Mouse (Mus musculus): Measurements from ENCODE around the gene Nbeal1.
"Not testable (repeated sequence)": the region's sequence is repeated elsewhere in the genome, so short reads cannot be mapped to it uniquely, and the experiment has no call there.

Nbeal1 gene

GRCm38 (mm10) chr1:60179932-60180783 is at the start of gene Nbeal1:
Nbeal1 (plus strand) TSS chr1:60180599.
- peak; percentile 98 for DNase-seq (ENCODE audit: low read depth, low spot score)
- H3K36me3 ChIP-seq (ENCODE audit: control insufficient read depth, insufficient read depth, low read length, poor library complexity, severe bottlenecking) = no peaks in the 10 kb centered on the region
- no peaks in the 10 kb centered on the region for H3K27me3 ChIP-seq (ENCODE audit: control insufficient read depth, insufficient read depth, low read length, poor library complexity, severe bottlenecking)

- DNase-seq (ENCODE audit: low read depth, low spot score) = no peak
- H3K36me3 ChIP-seq (ENCODE audit: control insufficient read depth, insufficient read depth, low read length, poor library complexity, severe bottlenecking) = 0 out of 2 replicates have a peak, but pooled peaks cover 1% of the 10 kb centered on the region
- H3K27me3 ChIP-seq (ENCODE audit: control insufficient read depth, insufficient read depth, low read length, poor library complexity, severe bottlenecking) = no peaks in the 10 kb centered on the region
These were observed 43.1 kb upstream of the Nbeal1 start for GRCm38 (mm10) chr1:60137346-60137745.

GRCm38 (mm10) chr1:60152700-60153099 is 27.7 kb upstream of the Nbeal1 start:
- no peaks in the 10 kb centered on the region for H3K27me3 ChIP-seq (ENCODE audit: control insufficient read depth, insufficient read depth, low read length, poor library complexity, severe bottlenecking)
- no peaks in the 10 kb centered on the region for H3K36me3 ChIP-seq (ENCODE audit: control insufficient read depth, insufficient read depth, low read length, poor library complexity, severe bottlenecking)
- no peak for DNase-seq (ENCODE audit: low read depth, low spot score)

GRCm38 (mm10) chr1:60156651-60157050 is 23.7 kb upstream of the Nbeal1 start:
- no peaks in the 10 kb centered on the region for H3K27me3 ChIP-seq (ENCODE audit: control insufficient read depth, insufficient read depth, low read length, poor library complexity, severe bottlenecking)
- no peaks in the 10 kb centered on the region for H3K36me3 ChIP-seq (ENCODE audit: control insufficient read depth, insufficient read depth, low read length, poor library complexity, severe bottlenecking)
- DNase-seq (ENCODE audit: low read depth, low spot score) = no peak

- Histone ChIP-seq H3K36me3 (ENCODE audit: control insufficient read depth, insufficient read depth, low read length, poor library complexity, severe bottlenecking) (no peaks in the 10 kb centered on the region), H3K27me3 (ENCODE audit: control insufficient read depth, insufficient read depth, low read length, poor library complexity, severe bottlenecking) (no peaks in the 10 kb centered on the region)
- DNase-seq (ENCODE audit: low read depth, low spot score) = peak; percentile 69
These were observed 22.0 kb upstream of the Nbeal1 start for GRCm38 (mm10) chr1:60158411-60158810.

GRCm38 (mm10) chr1:60163676-60164075 is 16.7 kb upstream of the Nbeal1 start:
- Histone ChIP-seq H3K36me3 (ENCODE audit: control insufficient read depth, insufficient read depth, low read length, poor library complexity, severe bottlenecking) (no peaks in the 10 kb centered on the region), H3K27me3 (ENCODE audit: control insufficient read depth, insufficient read depth, low read length, poor library complexity, severe bottlenecking) (no peaks in the 10 kb centered on the region)
- no peak for DNase-seq (ENCODE audit: low read depth, low spot score)

- no peak for DNase-seq (ENCODE audit: low read depth, low spot score)
- Histone ChIP-seq H3K36me3 (ENCODE audit: control insufficient read depth, insufficient read depth, low read length, poor library complexity, severe bottlenecking) (no peaks in the 10 kb centered on the region), H3K27me3 (ENCODE audit: control insufficient read depth, insufficient read depth, low read length, poor library complexity, severe bottlenecking) (no peaks in the 10 kb centered on the region)
These were observed 10.8 kb upstream of the Nbeal1 start for GRCm38 (mm10) chr1:60169626-60170025.

- no peaks in the 10 kb centered on the region for H3K36me3 ChIP-seq (ENCODE audit: control insufficient read depth, insufficient read depth, low read length, poor library complexity, severe bottlenecking)
- no peak for DNase-seq (ENCODE audit: low read depth, low spot score)
- no peaks in the 10 kb centered on the region for H3K27me3 ChIP-seq (ENCODE audit: control insufficient read depth, insufficient read depth, low read length, poor library complexity, severe bottlenecking)
These were observed 10.1 kb upstream of the Nbeal1 start for GRCm38 (mm10) chr1:60170251-60170650.

GRCm38 (mm10) chr1:60173119-60173518 is 7.3 kb upstream of the Nbeal1 start:
- Histone ChIP-seq H3K36me3 (ENCODE audit: control insufficient read depth, insufficient read depth, low read length, poor library complexity, severe bottlenecking) (no peaks in the 10 kb centered on the region), H3K27me3 (ENCODE audit: control insufficient read depth, insufficient read depth, low read length, poor library complexity, severe bottlenecking) (no peaks in the 10 kb centered on the region)
- DNase-seq (ENCODE audit: low read depth, low spot score) = no peak

- H3K27me3 ChIP-seq (ENCODE audit: control insufficient read depth, insufficient read depth, low read length, poor library complexity, severe bottlenecking); H3K36me3 ChIP-seq (ENCODE audit: control insufficient read depth, insufficient read depth, low read length, poor library complexity, severe bottlenecking); DNase-seq (ENCODE audit: low read depth, low spot score): not testable (repeated sequence)
These were observed 2.6 kb upstream of the Nbeal1 start for GRCm38 (mm10) chr1:60177814-60178213.

- Histone ChIP-seq H3K27me3 (ENCODE audit: control insufficient read depth, insufficient read depth, low read length, poor library complexity, severe bottlenecking) (no peaks in the 10 kb centered on the region), H3K36me3 (ENCODE audit: control insufficient read depth, insufficient read depth, low read length, poor library complexity, severe bottlenecking) (no peaks in the 10 kb centered on the region)
- DNase-seq (ENCODE audit: low read depth, low spot score) = peak; percentile 19
These were observed 1.0 kb upstream of the Nbeal1 start for GRCm38 (mm10) chr1:60179376-60179775.

- DNase-seq (ENCODE audit: low read depth, low spot score) = no peak
- Histone ChIP-seq H3K36me3 (ENCODE audit: control insufficient read depth, insufficient read depth, low read length, poor library complexity, severe bottlenecking) (no peaks in the 10 kb centered on the region), H3K27me3 (ENCODE audit: control insufficient read depth, insufficient read depth, low read length, poor library complexity, severe bottlenecking) (no peaks in the 10 kb centered on the region)
These were observed 404 bp downstream of the Nbeal1 start for GRCm38 (mm10) chr1:60180784-60181221.

GRCm38 (mm10) chr1:60188454-60188853 is 8.1 kb downstream of the Nbeal1 start:
- no peak for DNase-seq (ENCODE audit: low read depth, low spot score)
- Histone ChIP-seq H3K36me3 (ENCODE audit: control insufficient read depth, insufficient read depth, low read length, poor library complexity, severe bottlenecking) (no peaks in the 10 kb centered on the region), H3K27me3 (ENCODE audit: control insufficient read depth, insufficient read depth, low read length, poor library complexity, severe bottlenecking) (no peaks in the 10 kb centered on the region)

- H3K36me3 ChIP-seq (ENCODE audit: control insufficient read depth, insufficient read depth, low read length, poor library complexity, severe bottlenecking) = peaks cover 14% of the 10 kb centered on the region
- no peak for DNase-seq (ENCODE audit: low read depth, low spot score)
- no peaks in the 10 kb centered on the region for H3K27me3 ChIP-seq (ENCODE audit: control insufficient read depth, insufficient read depth, low read length, poor library complexity, severe bottlenecking)
These were observed 16.4 kb downstream of the Nbeal1 start for GRCm38 (mm10) chr1:60196813-60197212.

- no peaks in the 10 kb centered on the region for H3K27me3 ChIP-seq (ENCODE audit: control insufficient read depth, insufficient read depth, low read length, poor library complexity, severe bottlenecking)
- DNase-seq (ENCODE audit: low read depth, low spot score) = no peak
- H3K36me3 ChIP-seq (ENCODE audit: control insufficient read depth, insufficient read depth, low read length, poor library complexity, severe bottlenecking) = peaks cover 18% of the 10 kb centered on the region
These were observed 18.6 kb downstream of the Nbeal1 start for GRCm38 (mm10) chr1:60199006-60199405.

Data from splenic B cell, adult 2 months (primary cell).